Mouse (Mus musculus): ENCODE results near the gene Pon2. TPM values are rescaled to one million over a fixed set of nuclear protein-coding genes. Genes with fewer than 3 reads are reported as not detected.

The Pon2 gene
- polyA plus RNA-seq, 1 experiment from 2014 or later = 88.4 TPM

GRCm38 (mm10) chr6:5222080-5222479 is 76.2 kb downstream of the Pon2 start:
- DNase-seq (ENCODE audit: low spot score) = no peak
- WGBS = 71% methylated on average over 3 of the region's 3 CpGs

DNA sequence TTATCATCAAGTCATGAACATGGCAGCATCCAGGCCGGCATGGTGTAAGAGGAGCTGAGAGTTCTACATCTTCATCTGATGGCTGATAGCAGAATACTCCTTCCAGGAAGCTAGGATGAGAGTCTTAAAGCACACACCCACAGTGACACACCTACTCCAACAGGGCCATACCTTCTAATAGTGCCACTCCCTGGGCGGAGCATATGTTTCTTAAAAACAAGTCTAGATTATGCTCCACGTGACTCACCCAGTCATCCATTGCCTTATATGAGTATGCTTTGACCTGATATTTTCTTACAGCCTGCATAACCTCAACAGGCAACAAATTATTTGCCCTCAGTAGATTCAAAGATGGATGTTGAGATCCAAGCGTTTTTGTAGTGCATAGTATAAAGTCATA is 80.1 kb downstream of the Pon2 start:
- DNase-seq (ENCODE audit: low spot score) (no peak), ATAC-seq (no peak)
- H3K4me3 ChIP-seq (ENCODE audit: low read depth, low read length) = no peak overlapping the region
- H3K9me3 ChIP-seq (ENCODE audit: low read length) = no peaks in the 10 kb centered on the region
- 90% methylated on average over 4 of the region's 4 CpGs for WGBS
- H3K4me1 ChIP-seq (ENCODE audit: insufficient read depth, low read depth, low read length) = no peaks in the 10 kb centered on the region
- no peak overlapping the region for H3K4me2 ChIP-seq (replicated peaks; ENCODE audit: low read depth, low read length)
- no peaks in the 10 kb centered on the region for H3K36me3 ChIP-seq (ENCODE audit: insufficient read depth, low read length)
- H3K27me3 ChIP-seq (replicated peaks; ENCODE audit: insufficient read depth, low read length) = no peaks in the 10 kb centered on the region
- no peak for TF ChIP-seq CTCF (IDR thresholded peaks at IDR 0.05)
- TF ChIP-seq EP300 (IDR thresholded peaks at IDR 0.05) = no peak
- no peak overlapping the region for H3K9ac ChIP-seq (replicated peaks; ENCODE audit: low read depth)
- H3K27ac ChIP-seq (ENCODE audit: low read length) = no peak overlapping the region

More at GRCm38 (mm10) chr6:5222080-5222479, 76.2 kb downstream of the Pon2 start:
- Histone ChIP-seq H3K9ac (replicated peaks; ENCODE audit: low read depth) (no peak overlapping the region), H3K27ac (ENCODE audit: low read length) (no peak overlapping the region), H3K4me1 (ENCODE audit: insufficient read depth, low read depth, low read length) (no peaks in the 10 kb centered on the region), H3K4me3 (ENCODE audit: low read depth, low read length) (no peak overlapping the region), H3K36me3 (ENCODE audit: insufficient read depth, low read length) (no peaks in the 10 kb centered on the region), H3K27me3 (replicated peaks; ENCODE audit: insufficient read depth, low read length) (no peaks in the 10 kb centered on the region), H3K4me2 (replicated peaks; ENCODE audit: low read depth, low read length) (no peak overlapping the region), H3K9me3 (ENCODE audit: low read length) (no peaks in the 10 kb centered on the region)
- TF ChIP-seq EP300 (IDR thresholded peaks at IDR 0.05) (no peak), CTCF (IDR thresholded peaks at IDR 0.05) (no peak)
- ATAC-seq = no peak

Other genes with a start within 250 kb of the Pon2 start
- gene Pon1, start 104.5 kb downstream of the Pon2 start, polyA plus RNA-seq (2015; fragmentation: Nextera tagmentation; extraction: Ambion mirVana) = 25.0 and 40.6 TPM in 2 replicates
- 143 and 168 TPM in 2 replicates for gene Pon3, start 42.2 kb downstream of the Pon2 start, polyA plus RNA-seq (2015; fragmentation: Nextera tagmentation; extraction: Ambion mirVana)
- gene Asb4, start 84.9 kb upstream of the Pon2 start, polyA plus RNA-seq (2015; fragmentation: Nextera tagmentation; extraction: Ambion mirVana) = 2.1 and 2.2 TPM in 2 replicates
- gene Pdk4, start 197.9 kb upstream of the Pon2 start, polyA plus RNA-seq (2015; fragmentation: Nextera tagmentation; extraction: Ambion mirVana) = 4.5 and 8.4 TPM in 2 replicates

All from lung, postnatal 0 days (tissue).